Mouse (Mus musculus): ENCODE data around the gene Prickle2.

GRCm38 (mm10) chr6:92465666-92466065 is 240.3 kb downstream of the Prickle2 start:
- TF ChIP-seq CTCF (IDR thresholded peaks at IDR 0.05; ENCODE audit: low read depth) (no peak), EP300 (IDR thresholded peaks at IDR 0.05; ENCODE audit: low read depth) (no peak)

All from heart, postnatal 0 days (tissue).